Mouse (Mus musculus) heart, embryonic 14.5 days (tissue): Measurements from ENCODE around the gene Prr13. TPM values are rescaled to one million over a fixed set of nuclear protein-coding genes. Genes with fewer than 3 reads are reported as not detected.

Experiments
- ATAC-seq: fragments of 200-750 bp; cut with Nextera tagmentation; 2 replicates; pipeline ENCODE4 v1.8.0; 2017; ENCODE audit warnings: low read depth, moderate TSS enrichment; ENCODE audit not compliant: insufficient number of reproducible peaks, insufficient read depth, low FRiP score
- H3K27ac ChIP-seq, 2 experiments: fragments of 200-500 bp in 1 of 2; fragments of 300-500 bp in 1 of 2; sonication (generic) in 1 of 2; replicated peaks in 1 of 2; 2 replicates each; pipeline ENCODE4 v1.5.1; 2012 to 2014; ENCODE audit warnings: low read depth in 2 of 2, low read length in 2 of 2, control low read depth in 1 of 2, mild to moderate bottlenecking in 1 of 2, mixed read lengths in 1 of 2; ENCODE audit not compliant: control insufficient read depth in 1 of 2, insufficient read depth in 1 of 2
- H3K27me3 ChIP-seq: fragments of 300-500 bp; sonication (generic); 2 replicates; pipeline ENCODE4 v1.6.1; 2014; ENCODE audit warnings: mild to moderate bottlenecking, low read length, control low read depth; ENCODE audit not compliant: control insufficient read depth, insufficient read depth
- H3K36me3 ChIP-seq: fragments of 300-500 bp; sonication (generic); 2 replicates; pipeline ENCODE4 v1.6.1; 2014; ENCODE audit warnings: mild to moderate bottlenecking, control low read depth, low read length, mixed read lengths; ENCODE audit not compliant: control insufficient read depth, insufficient read depth
- H3K4me1 ChIP-seq, 2 experiments: fragments of 200-500 bp in 1 of 2; fragments of 300-500 bp in 1 of 2; sonication (generic) in 1 of 2; 2 replicates each; pipeline ENCODE4 v1.6.1; 2012 to 2014; ENCODE audit warnings: low read length in 2 of 2, control low read depth in 1 of 2, mixed read lengths in 1 of 2; ENCODE audit not compliant: control insufficient read depth in 2 of 2, insufficient read depth in 2 of 2
- H3K4me2 ChIP-seq: fragments of 300-500 bp; sonication (generic); 2 replicates; pipeline ENCODE4 v1.6.1; 2014; ENCODE audit warnings: mild to moderate bottlenecking, low read length
- H3K4me3 ChIP-seq, 2 experiments: fragments of 200-500 bp in 1 of 2; fragments of 300-500 bp in 1 of 2; sonication (generic) in 1 of 2; 2 replicates each; pipeline ENCODE4 v1.5.1; 2012 to 2014; ENCODE audit warnings: low read length in 2 of 2, mild to moderate bottlenecking in 2 of 2, control low read depth in 1 of 2, low read depth in 1 of 2, moderate library complexity in 1 of 2; ENCODE audit not compliant: control insufficient read depth in 1 of 2, insufficient read depth in 1 of 2
- H3K9ac ChIP-seq: fragments of 300-500 bp; sonication (generic); 2 replicates; pipeline ENCODE4 v1.6.1; 2014; ENCODE audit warnings: mild to moderate bottlenecking, low read length
- H3K9me3 ChIP-seq: fragments of 300-500 bp; sonication (generic); 2 replicates; pipeline ENCODE4 v1.6.1; 2016; ENCODE audit warnings: low read length, control low read depth; ENCODE audit not compliant: control insufficient read depth
- WGBS: fragments of 180-500 bp; shearing (Covaris S2); extraction: QIAGEN DNeasy Blood & Tissue Kit; methylation state at CpG from one replicate; pipeline ENCODE4 v1.1.7; 2014; 5-methylcytosine and 5-hydroxymethylcytosine counted together
- polyA plus RNA-seq: library from polyadenylated mRNA; unstranded; fragments of >200 nt; fragmentation: Nextera tagmentation; extraction: Ambion mirVana; gene quantifications from 2 replicates; pipeline ENCODE4 v1.2.1, GENCODE M21; 2014

Prr13 gene
- polyA plus RNA-seq, 1 experiment from 2014 or later, result 114 TPM

DNA sequence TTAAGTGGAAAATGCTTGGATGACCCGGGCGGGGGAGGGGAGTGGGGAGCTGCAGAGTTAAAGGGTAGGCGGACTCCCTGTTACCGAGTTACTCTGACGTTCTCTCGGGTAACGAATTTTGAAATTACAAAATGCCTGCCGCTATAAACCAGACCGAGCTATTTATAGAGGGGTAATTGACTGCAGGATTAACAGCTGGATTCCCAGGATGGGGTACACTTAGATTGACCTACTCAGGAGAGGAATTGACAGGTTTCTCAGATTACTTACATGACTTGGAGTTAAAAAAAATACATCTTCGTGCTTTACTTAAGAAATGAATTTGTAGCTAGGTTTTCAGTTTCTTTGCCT, 12.4 kb downstream of the Prr13 start:
- H3K9ac ChIP-seq, result peak overlapping the region; percentile 98
- no peaks in the 10 kb centered on the region for H3K9me3 ChIP-seq
- peak overlapping the region; percentile 68 to 92 for H3K4me3 ChIP-seq
- H3K4me2 ChIP-seq, result peak overlapping the region; percentile 85
- no peaks in the 10 kb centered on the region for H3K27me3 ChIP-seq
- H3K36me3 ChIP-seq, result peaks cover 36% of the 10 kb centered on the region
- peak overlapping the region in 1 of 2 experiments; percentile 99; a peak in 2 of 4 replicates for H3K27ac ChIP-seq
- no peak for ATAC-seq
- WGBS, result 2% methylated on average over 10 of the region's 10 CpGs
- peaks cover 2 to 18% of the 10 kb centered on the region in 2 experiments; a peak in 3 of 4 replicates for H3K4me1 ChIP-seq

DNA sequence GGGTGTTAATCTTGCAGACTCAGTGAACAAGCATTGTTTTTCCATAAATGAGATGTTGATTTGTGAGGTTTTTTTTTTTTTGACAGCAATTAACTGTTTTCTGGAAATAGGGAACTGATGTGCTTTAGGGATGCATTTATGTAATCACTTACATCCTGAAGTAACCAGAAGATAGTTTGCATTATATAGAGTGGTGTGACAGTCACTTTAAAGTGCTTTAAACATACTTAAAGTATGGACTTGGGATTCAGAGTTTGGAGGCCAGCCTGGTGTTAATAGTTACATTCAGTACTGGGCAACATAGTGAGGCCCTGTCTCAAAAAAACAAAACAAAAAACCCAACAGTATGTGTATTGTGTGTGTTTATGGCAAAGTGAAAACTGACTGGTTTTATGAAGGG, 12.9 kb downstream of the Prr13 start:
- H3K4me3 ChIP-seq, result peak overlapping the region in 1 of 2 experiments; percentile 92; a peak in 2 of 4 replicates
- peaks cover 40% of the 10 kb centered on the region for H3K36me3 ChIP-seq
- H3K9ac ChIP-seq, result peak overlapping the region; percentile 98
- H3K4me2 ChIP-seq, result peak overlapping the region; percentile 85
- no peaks in the 10 kb centered on the region for H3K9me3 ChIP-seq
- peaks cover 2 to 18% of the 10 kb centered on the region in 2 experiments; a peak in 3 of 4 replicates for H3K4me1 ChIP-seq
- no peak overlapping the region; a peak in 1 of 4 replicates for H3K27ac ChIP-seq
- no peak for ATAC-seq
- H3K27me3 ChIP-seq, result no peaks in the 10 kb centered on the region

DNA sequence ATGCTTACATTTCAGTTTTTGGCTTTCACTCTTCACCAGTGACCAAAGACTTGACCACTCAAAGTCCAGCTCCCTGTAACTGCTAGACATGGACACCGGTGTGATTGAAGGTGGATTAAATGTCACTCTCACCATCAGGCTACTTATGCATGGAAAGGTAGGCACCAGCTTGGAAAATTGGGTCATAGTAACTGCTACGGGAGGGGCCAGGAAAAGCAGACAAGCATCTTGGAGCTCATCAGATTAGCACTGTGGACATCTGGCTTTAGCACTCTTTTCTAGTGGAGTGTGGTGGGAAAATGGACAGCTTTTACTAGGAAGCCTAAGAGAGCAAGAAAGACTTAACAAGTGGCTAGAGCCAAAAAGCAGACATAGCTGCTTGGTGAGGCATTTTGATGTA, 14.4 kb downstream of the Prr13 start:
- no peaks in the 10 kb centered on the region for H3K27me3 ChIP-seq
- H3K9me3 ChIP-seq, result no peaks in the 10 kb centered on the region
- H3K36me3 ChIP-seq, result peaks cover 56% of the 10 kb centered on the region
- no peak overlapping the region for H3K9ac ChIP-seq
- H3K27ac ChIP-seq, result no peak overlapping the region
- H3K4me1 ChIP-seq, result peaks cover 2 to 18% of the 10 kb centered on the region in 2 experiments; a peak in 3 of 4 replicates
- H3K4me3 ChIP-seq, result no peak overlapping the region
- no peak for ATAC-seq
- H3K4me2 ChIP-seq, result peak overlapping the region; percentile 85
- 57% methylated on average over 2 of the region's 2 CpGs for WGBS

DNA sequence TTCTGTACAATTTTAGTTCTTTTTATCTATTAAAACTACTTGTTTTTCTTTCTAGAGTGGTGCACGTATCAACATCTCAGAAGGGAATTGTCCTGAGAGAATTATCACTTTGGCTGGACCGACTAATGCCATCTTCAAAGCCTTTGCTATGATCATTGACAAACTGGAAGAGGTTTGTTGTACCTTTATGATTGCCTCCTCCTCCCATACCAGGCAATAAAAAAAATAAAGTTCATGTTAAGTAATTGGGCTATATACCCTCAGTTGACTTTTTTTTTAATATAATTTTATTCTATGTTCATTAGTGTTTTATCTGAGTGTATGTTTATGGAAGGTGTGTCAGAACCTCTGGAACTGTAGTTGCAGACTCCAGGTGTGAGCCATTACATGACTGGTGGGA, 15.7 kb downstream of the Prr13 start:
- Histone ChIP-seq H3K4me3 (no peak overlapping the region), H3K27ac (no peak overlapping the region), H3K36me3 (peaks cover 68% of the 10 kb centered on the region), H3K9me3 (no peaks in the 10 kb centered on the region), H3K4me2 (no peak overlapping the region), H3K9ac (no peak overlapping the region), H3K4me1 (peaks cover 2 to 18% of the 10 kb centered on the region in 2 experiments; a peak in 3 of 4 replicates), H3K27me3 (no peaks in the 10 kb centered on the region)
- 74% methylated on average over 2 of the region's 2 CpGs for WGBS
- ATAC-seq, result no peak

DNA sequence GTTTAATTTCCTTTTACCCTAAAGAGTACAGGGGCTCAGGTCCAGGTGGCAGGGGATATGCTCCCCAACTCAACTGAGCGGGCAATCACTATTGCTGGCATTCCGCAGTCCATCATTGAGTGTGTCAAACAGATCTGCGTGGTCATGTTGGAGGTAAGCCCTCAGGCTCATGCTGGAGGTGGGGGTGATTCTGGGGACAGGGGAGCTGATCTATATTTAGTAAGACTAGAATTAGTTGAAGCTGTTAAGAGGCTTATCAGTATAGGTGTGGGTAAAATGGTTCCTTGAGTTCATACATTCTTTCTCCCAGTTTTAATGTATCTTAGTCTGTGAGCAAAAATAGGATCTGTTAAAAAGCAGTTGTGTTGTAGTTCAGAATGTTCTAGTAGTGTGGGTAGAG, 24.3 kb downstream of the Prr13 start:
- peaks cover 95% of the 10 kb centered on the region for H3K36me3 ChIP-seq
- H3K27me3 ChIP-seq, result no peaks in the 10 kb centered on the region
- no peak overlapping the region for H3K4me3 ChIP-seq
- peaks cover 2 to 24% of the 10 kb centered on the region in 2 experiments for H3K4me1 ChIP-seq
- no peak overlapping the region; a peak in 2 of 4 replicates for H3K27ac ChIP-seq
- no peak for ATAC-seq
- no peak overlapping the region for H3K9ac ChIP-seq
- H3K4me2 ChIP-seq, result peak overlapping the region; percentile 17; the same call in 1 of the 2 replicates
- H3K9me3 ChIP-seq, result no peaks in the 10 kb centered on the region
- WGBS, result 42% methylated on average over 3 of the region's 3 CpGs

DNA sequence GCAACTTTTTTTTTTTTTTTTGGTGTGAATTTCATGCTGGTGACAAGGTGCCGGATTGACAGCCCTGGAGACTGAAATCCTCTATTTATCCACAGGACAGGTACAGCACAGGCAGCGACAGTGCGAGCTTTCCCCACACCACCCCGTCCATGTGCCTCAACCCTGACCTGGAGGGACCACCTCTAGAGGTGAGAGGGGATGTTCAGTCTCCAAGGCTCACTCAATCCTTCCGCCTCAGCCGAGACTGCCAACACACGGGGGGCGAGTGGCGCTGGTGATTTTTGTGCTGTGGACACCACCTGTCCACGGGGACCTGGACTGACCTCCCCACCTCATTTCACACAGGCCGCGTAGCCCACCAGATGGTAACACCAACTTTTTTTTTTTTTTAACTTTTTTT, 27.0 kb downstream of the Prr13 start:
- no peak for ATAC-seq
- H3K9ac ChIP-seq, result no peak overlapping the region
- no peak overlapping the region for H3K4me2 ChIP-seq

DNA sequence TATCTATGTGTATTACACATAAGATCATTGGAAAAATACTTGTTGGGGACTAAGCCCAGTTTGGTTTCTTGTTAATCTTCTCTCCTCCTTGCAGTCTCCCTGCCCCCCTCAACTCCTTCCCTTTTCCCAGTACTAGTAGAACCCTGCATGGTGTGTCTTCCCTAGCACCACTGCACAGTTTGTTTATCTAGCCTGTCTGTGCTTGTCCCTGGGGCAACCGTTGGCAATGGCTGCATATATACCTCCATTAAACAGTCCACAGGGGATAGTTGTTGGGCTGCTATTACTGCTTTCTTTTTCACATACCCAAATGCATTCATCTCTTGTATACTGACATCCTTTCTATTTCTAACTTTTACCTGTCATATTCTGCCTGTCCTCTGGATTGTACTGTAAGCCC, 28.8 kb downstream of the Prr13 start:
- no peak overlapping the region for H3K4me2 ChIP-seq
- H3K27me3 ChIP-seq, result no peaks in the 10 kb centered on the region
- no peak overlapping the region for H3K27ac ChIP-seq
- peaks cover 2 to 12% of the 10 kb centered on the region in 2 experiments for H3K4me1 ChIP-seq
- no peak overlapping the region for H3K4me3 ChIP-seq
- H3K9me3 ChIP-seq, result no peaks in the 10 kb centered on the region
- H3K9ac ChIP-seq, result no peak overlapping the region
- no peak for ATAC-seq
- 77% methylated on average over 1 of the region's 1 CpGs for WGBS
- H3K36me3 ChIP-seq, result peaks cover 95% of the 10 kb centered on the region

More for the DNA sequence above, 27.0 kb downstream of the Prr13 start:
- Histone ChIP-seq H3K9me3 (no peaks in the 10 kb centered on the region), H3K4me1 (peaks cover 2 to 24% of the 10 kb centered on the region in 2 experiments), H3K36me3 (peaks cover 96% of the 10 kb centered on the region), H3K27ac (no peak overlapping the region), H3K27me3 (no peaks in the 10 kb centered on the region), H3K4me3 (no peak overlapping the region)
- WGBS, result 84% methylated on average over 12 of the region's 12 CpGs

DNA sequence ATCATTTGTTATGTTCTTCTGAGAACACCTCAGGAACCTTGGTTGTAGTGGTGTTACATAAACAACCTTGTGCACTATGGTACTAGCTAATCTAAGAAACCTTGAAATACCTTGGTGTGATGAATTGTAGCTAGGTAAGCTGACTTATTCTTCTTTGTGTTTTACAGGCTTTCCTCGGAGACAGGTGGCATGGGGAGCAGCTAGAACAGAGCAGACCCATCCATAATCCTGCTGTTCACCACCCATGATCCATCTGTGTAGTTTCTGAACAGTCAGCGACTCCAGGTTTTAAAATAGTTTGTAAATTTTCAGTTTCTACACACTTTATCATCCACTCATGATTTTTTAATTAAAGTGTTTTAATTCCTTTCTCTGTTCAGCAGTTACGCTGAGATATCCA, 39.5 kb downstream of the Prr13 start:
- H3K4me1 ChIP-seq, result no peaks in the 10 kb centered on the region
- no peak overlapping the region for H3K4me3 ChIP-seq
- WGBS, result 89% methylated on average over 3 of the region's 3 CpGs
- no peak overlapping the region for H3K9ac ChIP-seq
- no peaks in the 10 kb centered on the region for H3K27me3 ChIP-seq
- no peak overlapping the region for H3K27ac ChIP-seq
- no peaks in the 10 kb centered on the region for H3K9me3 ChIP-seq
- H3K4me2 ChIP-seq, result no peak overlapping the region
- H3K36me3 ChIP-seq, result peaks cover 98% of the 10 kb centered on the region
- no peak for ATAC-seq
